Mouse (Mus musculus): Measurements from ENCODE around the gene Adamts16. TPM values are rescaled to one million over a fixed set of nuclear protein-coding genes. Genes with fewer than 3 reads are reported as not detected.

Gene Adamts16
- polyA plus RNA-seq, 1 experiment from 2014 or later, result 2.3 TPM

DNA sequence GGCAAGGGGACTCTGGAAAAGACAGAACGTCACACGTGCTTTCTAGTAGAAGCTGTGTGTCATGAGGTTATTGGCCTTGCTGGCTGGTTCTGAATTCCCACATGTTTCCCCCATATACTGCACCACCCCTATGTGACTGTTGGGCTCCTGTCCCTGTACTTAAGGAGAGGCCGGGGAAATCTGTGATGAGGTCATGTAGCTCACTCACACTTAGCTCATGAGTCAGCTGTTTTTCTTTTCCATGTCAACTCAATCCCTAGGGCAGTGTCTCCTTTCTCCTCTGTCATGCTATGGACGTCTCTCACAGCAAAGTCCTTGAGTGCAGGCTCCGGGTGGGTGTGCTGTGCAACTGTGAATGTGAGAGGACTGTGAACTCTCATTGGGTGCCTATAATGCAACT, 22.6 kb downstream of the Adamts16 start:
- WGBS, result 89% methylated on average over 5 of the region's 5 CpGs
- ATAC-seq, result no peak
- Histone ChIP-seq H3K9me3 (replicated peaks; ENCODE audit: control insufficient read depth, low read length, poor library complexity, severe bottlenecking) (no peaks in the 10 kb centered on the region), H3K36me3 (ENCODE audit: control insufficient read depth, insufficient read depth, low read length) (no peaks in the 10 kb centered on the region), H3K9ac (ENCODE audit: low read depth, low read length) (no peak overlapping the region), H3K4me3 (ENCODE audit: low read depth, low read length) (no peak overlapping the region), H3K4me1 (ENCODE audit: control insufficient read depth, insufficient read depth, low read length) (no peaks in the 10 kb centered on the region), H3K27ac (ENCODE audit: low read length) (no peak overlapping the region), H3K27me3 (ENCODE audit: control insufficient read depth, insufficient read depth, low read depth, low read length) (no peaks in the 10 kb centered on the region), H3K4me2 (ENCODE audit: low read length) (no peak overlapping the region)

DNA sequence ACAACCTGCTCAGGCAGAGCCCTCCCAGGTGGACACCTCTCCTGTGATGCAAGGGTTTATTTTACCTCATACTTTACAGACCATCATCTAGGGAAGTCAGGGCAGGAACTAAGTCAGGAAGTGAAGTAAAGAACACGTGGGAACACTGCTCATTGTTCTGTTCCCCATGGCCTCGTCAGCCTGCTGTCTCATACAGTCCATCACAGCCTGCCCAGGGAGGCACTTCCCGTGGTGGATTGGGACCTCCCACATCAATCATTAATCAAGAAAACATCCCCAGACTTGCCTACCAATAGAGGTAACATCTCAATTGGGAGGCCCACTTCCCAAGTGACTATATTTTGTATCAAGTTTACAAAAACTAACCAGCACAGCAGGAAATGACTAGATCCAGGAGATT, 27.2 kb downstream of the Adamts16 start:
- Histone ChIP-seq H3K4me1 (ENCODE audit: control insufficient read depth, insufficient read depth, low read length) (no peaks in the 10 kb centered on the region), H3K4me2 (ENCODE audit: low read length) (no peak overlapping the region), H3K27ac (ENCODE audit: low read length) (no peak overlapping the region), H3K9ac (ENCODE audit: low read depth, low read length) (no peak overlapping the region), H3K9me3 (replicated peaks; ENCODE audit: control insufficient read depth, low read length, poor library complexity, severe bottlenecking) (no peaks in the 10 kb centered on the region), H3K36me3 (ENCODE audit: control insufficient read depth, insufficient read depth, low read length) (no peaks in the 10 kb centered on the region), H3K27me3 (ENCODE audit: control insufficient read depth, insufficient read depth, low read depth, low read length) (no peaks in the 10 kb centered on the region), H3K4me3 (ENCODE audit: low read depth, low read length) (no peak overlapping the region)
- 75% methylated on average over 3 of the region's 3 CpGs for WGBS
- ATAC-seq, result no peak

- 97% methylated on average over 3 of the region's 3 CpGs for WGBS
- Histone ChIP-seq H3K27ac (ENCODE audit: low read length) (no peak overlapping the region), H3K4me1 (ENCODE audit: control insufficient read depth, insufficient read depth, low read length) (no peaks in the 10 kb centered on the region), H3K27me3 (ENCODE audit: control insufficient read depth, insufficient read depth, low read depth, low read length) (no peaks in the 10 kb centered on the region), H3K4me3 (ENCODE audit: low read depth, low read length) (no peak overlapping the region), H3K9ac (ENCODE audit: low read depth, low read length) (no peak overlapping the region), H3K9me3 (replicated peaks; ENCODE audit: control insufficient read depth, low read length, poor library complexity, severe bottlenecking) (peaks cover 3% of the 10 kb centered on the region; the same call in 1 of the 2 replicates), H3K4me2 (ENCODE audit: low read length) (no peak overlapping the region), H3K36me3 (ENCODE audit: control insufficient read depth, insufficient read depth, low read length) (no peaks in the 10 kb centered on the region)
- no peak for ATAC-seq
These were observed 36.1 kb downstream of the Adamts16 start for GRCm38 (mm10) chr13:70805506-70805905.

DNA sequence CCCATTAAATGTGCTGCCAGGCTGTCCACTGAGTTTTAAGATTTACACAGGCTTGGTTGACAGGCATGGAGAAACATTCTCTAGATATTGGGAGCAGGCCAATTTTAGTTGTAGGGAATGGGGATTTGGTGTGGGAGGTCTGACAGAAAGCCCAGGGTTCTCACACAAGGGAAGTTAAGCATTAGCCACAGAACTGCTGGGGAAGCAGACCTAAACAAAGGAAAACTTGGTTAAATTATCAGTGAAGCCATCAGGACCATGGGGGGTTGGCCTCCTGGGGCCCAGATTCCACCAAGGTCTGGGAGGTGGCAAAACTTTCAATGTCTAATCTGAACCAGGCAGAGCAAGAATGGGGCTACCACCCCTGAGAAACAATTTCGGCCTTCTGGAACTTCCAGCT, 38.8 kb downstream of the Adamts16 start:
- Histone ChIP-seq H3K36me3 (ENCODE audit: control insufficient read depth, insufficient read depth, low read length) (no peaks in the 10 kb centered on the region), H3K4me2 (ENCODE audit: low read length) (no peak overlapping the region), H3K4me3 (ENCODE audit: low read depth, low read length) (no peak overlapping the region), H3K27me3 (ENCODE audit: control insufficient read depth, insufficient read depth, low read depth, low read length) (no peaks in the 10 kb centered on the region), H3K27ac (ENCODE audit: low read length) (no peak overlapping the region), H3K9ac (ENCODE audit: low read depth, low read length) (no peak overlapping the region), H3K9me3 (replicated peaks; ENCODE audit: control insufficient read depth, low read length, poor library complexity, severe bottlenecking) (peaks cover 3% of the 10 kb centered on the region; the same call in 1 of the 2 replicates), H3K4me1 (ENCODE audit: control insufficient read depth, insufficient read depth, low read length) (no peaks in the 10 kb centered on the region)
- WGBS, result 60% methylated on average over 1 of the region's 1 CpGs
- no peak for ATAC-seq

- H3K9ac ChIP-seq (ENCODE audit: low read depth, low read length), result no peak overlapping the region
- no peak overlapping the region for H3K4me3 ChIP-seq (ENCODE audit: low read depth, low read length)
- H3K9me3 ChIP-seq (replicated peaks; ENCODE audit: control insufficient read depth, low read length, poor library complexity, severe bottlenecking), result peaks cover 3% of the 10 kb centered on the region; the same call in 1 of the 2 replicates
- no peaks in the 10 kb centered on the region for H3K4me1 ChIP-seq (ENCODE audit: control insufficient read depth, insufficient read depth, low read length)
- no peaks in the 10 kb centered on the region for H3K36me3 ChIP-seq (ENCODE audit: control insufficient read depth, insufficient read depth, low read length)
- H3K27ac ChIP-seq (ENCODE audit: low read length), result no peak overlapping the region
- H3K4me2 ChIP-seq (ENCODE audit: low read length), result no peak overlapping the region
- WGBS, result 69% methylated on average over 3 of the region's 3 CpGs
- ATAC-seq, result no peak
- no peaks in the 10 kb centered on the region for H3K27me3 ChIP-seq (ENCODE audit: control insufficient read depth, insufficient read depth, low read depth, low read length)
These were observed 42.3 kb downstream of the Adamts16 start for GRCm38 (mm10) chr13:70799322-70799721.

DNA sequence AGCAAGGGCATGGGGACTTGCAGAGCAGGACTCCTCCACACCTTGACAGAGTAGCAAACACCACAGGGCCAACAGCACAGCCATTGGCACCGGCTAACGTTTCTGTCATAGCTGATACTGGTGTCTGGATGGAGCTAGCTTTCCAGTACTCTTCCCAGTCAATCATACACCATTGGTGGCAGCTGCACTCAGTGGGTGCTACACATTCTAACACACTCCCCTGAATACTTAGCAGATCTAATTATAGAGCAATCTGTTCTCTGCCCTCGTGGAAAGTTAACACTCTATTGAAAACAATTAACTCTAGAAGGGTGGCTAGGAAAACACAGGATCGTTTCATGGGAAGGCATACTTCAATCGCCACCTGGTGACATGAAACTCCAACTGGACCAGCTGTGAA, 43.2 kb downstream of the Adamts16 start:
- Histone ChIP-seq H3K9me3 (replicated peaks; ENCODE audit: control insufficient read depth, low read length, poor library complexity, severe bottlenecking) (no peaks in the 10 kb centered on the region), H3K36me3 (ENCODE audit: control insufficient read depth, insufficient read depth, low read length) (no peaks in the 10 kb centered on the region), H3K9ac (ENCODE audit: low read depth, low read length) (no peak overlapping the region), H3K4me3 (ENCODE audit: low read depth, low read length) (no peak overlapping the region), H3K27ac (ENCODE audit: low read length) (no peak overlapping the region), H3K4me2 (ENCODE audit: low read length) (no peak overlapping the region), H3K4me1 (ENCODE audit: control insufficient read depth, insufficient read depth, low read length) (no peaks in the 10 kb centered on the region), H3K27me3 (ENCODE audit: control insufficient read depth, insufficient read depth, low read depth, low read length) (no peaks in the 10 kb centered on the region)
- WGBS, result 79% methylated on average over 5 of the region's 5 CpGs
- ATAC-seq, result no peak

- WGBS, result 49% methylated on average over 8 of the region's 8 CpGs
These were observed 47.5 kb downstream of the Adamts16 start for GRCm38 (mm10) chr13:70794074-70794572.

GRCm38 (mm10) chr13:70793660-70794059, 48.0 kb downstream of the Adamts16 start:
- H3K4me2 ChIP-seq (ENCODE audit: low read length), result no peak overlapping the region
- H3K4me3 ChIP-seq (ENCODE audit: low read depth, low read length), result no peak overlapping the region
- no peak overlapping the region for H3K27ac ChIP-seq (ENCODE audit: low read length)
- no peaks in the 10 kb centered on the region for H3K4me1 ChIP-seq (ENCODE audit: control insufficient read depth, insufficient read depth, low read length)
- H3K36me3 ChIP-seq (ENCODE audit: control insufficient read depth, insufficient read depth, low read length), result no peaks in the 10 kb centered on the region
- no peak overlapping the region for H3K9ac ChIP-seq (ENCODE audit: low read depth, low read length)
- no peaks in the 10 kb centered on the region for H3K27me3 ChIP-seq (ENCODE audit: control insufficient read depth, insufficient read depth, low read depth, low read length)
- no peaks in the 10 kb centered on the region for H3K9me3 ChIP-seq (replicated peaks; ENCODE audit: control insufficient read depth, low read length, poor library complexity, severe bottlenecking)
- ATAC-seq, result no peak
- 73% methylated on average over 4 of the region's 4 CpGs for WGBS

More at GRCm38 (mm10) chr13:70794074-70794572, 47.5 kb downstream of the Adamts16 start:
- no peaks in the 10 kb centered on the region for H3K4me1 ChIP-seq (ENCODE audit: control insufficient read depth, insufficient read depth, low read length)
- H3K27ac ChIP-seq (ENCODE audit: low read length), result no peak overlapping the region
- no peaks in the 10 kb centered on the region for H3K27me3 ChIP-seq (ENCODE audit: control insufficient read depth, insufficient read depth, low read depth, low read length)
- no peak for ATAC-seq
- H3K9ac ChIP-seq (ENCODE audit: low read depth, low read length), result no peak overlapping the region
- H3K9me3 ChIP-seq (replicated peaks; ENCODE audit: control insufficient read depth, low read length, poor library complexity, severe bottlenecking), result no peaks in the 10 kb centered on the region
- no peak overlapping the region for H3K4me3 ChIP-seq (ENCODE audit: low read depth, low read length)
- no peak overlapping the region for H3K4me2 ChIP-seq (ENCODE audit: low read length)
- no peaks in the 10 kb centered on the region for H3K36me3 ChIP-seq (ENCODE audit: control insufficient read depth, insufficient read depth, low read length)

- H3K27me3 ChIP-seq (ENCODE audit: control insufficient read depth, insufficient read depth, low read depth, low read length), result no peaks in the 10 kb centered on the region
- no peak overlapping the region for H3K9ac ChIP-seq (ENCODE audit: low read depth, low read length)
- H3K9me3 ChIP-seq (replicated peaks; ENCODE audit: control insufficient read depth, low read length, poor library complexity, severe bottlenecking), result no peaks in the 10 kb centered on the region
- WGBS, result 89% methylated on average over 7 of the region's 7 CpGs
- no peak overlapping the region for H3K4me2 ChIP-seq (ENCODE audit: low read length)
- H3K27ac ChIP-seq (ENCODE audit: low read length), result no peak overlapping the region
- no peak overlapping the region for H3K4me3 ChIP-seq (ENCODE audit: low read depth, low read length)
- H3K36me3 ChIP-seq (ENCODE audit: control insufficient read depth, insufficient read depth, low read length), result no peaks in the 10 kb centered on the region
- H3K4me1 ChIP-seq (ENCODE audit: control insufficient read depth, insufficient read depth, low read length), result no peaks in the 10 kb centered on the region
- no peak for ATAC-seq
These were observed 48.7 kb downstream of the Adamts16 start for GRCm38 (mm10) chr13:70792950-70793349.

All from midbrain, embryonic 16.5 days (tissue).